Mouse (Mus musculus) urinary bladder, adult 18-20 months (tissue): ENCODE measurements around the gene Als2cr12.
A peak's percentile ranks its signal among the peaks of the same experiment; 100 is the strongest.
"Not testable (repeated sequence)": the region's sequence is repeated elsewhere in the genome, so short reads cannot be mapped to it uniquely, and the experiment has no call there.

Experiments used
- DNase-seq, 2 experiments: peaks; one replicate each; pipeline ENCODE4 v3.0.0; 2022; ENCODE audit warnings: low spot score in 2 of 2, mixed read lengths in 2 of 2

Gene Als2cr12

GRCm38 (mm10) chr1:58690006-58690744 lies 5.6 kb downstream of the Als2cr12 start:
- DNase-seq: no peak

- DNase-seq: no peak
Observed at GRCm38 (mm10) chr1:58689426-58689825, 6.4 kb downstream of the Als2cr12 start.

GRCm38 (mm10) chr1:58678412-58678811 lies 17.4 kb downstream of the Als2cr12 start:
- DNase-seq: not testable (repeated sequence)

- DNase-seq: no peak
Observed at GRCm38 (mm10) chr1:58677575-58677974, 18.2 kb downstream of the Als2cr12 start.

GRCm38 (mm10) chr1:58675011-58675410 lies 20.8 kb downstream of the Als2cr12 start:
- DNase-seq: no peak

GRCm38 (mm10) chr1:58672116-58672515 lies 23.7 kb downstream of the Als2cr12 start:
- no peak for DNase-seq

GRCm38 (mm10) chr1:58669635-58670034 lies 26.2 kb downstream of the Als2cr12 start:
- not testable (repeated sequence) for DNase-seq

- no peak for DNase-seq
Observed at GRCm38 (mm10) chr1:58668191-58668590, 27.6 kb downstream of the Als2cr12 start.

- DNase-seq: not testable (repeated sequence)
Observed at GRCm38 (mm10) chr1:58663365-58663764, 32.4 kb downstream of the Als2cr12 start.

- DNase-seq: not testable (repeated sequence)
Observed at GRCm38 (mm10) chr1:58662671-58663070, 33.1 kb downstream of the Als2cr12 start.

GRCm38 (mm10) chr1:58652480-58653403 lies 43.0 kb downstream of the Als2cr12 start:
- peak; percentile 51 to 80 for DNase-seq

GRCm38 (mm10) chr1:58651571-58652456 lies 44.0 kb downstream of the Als2cr12 start:
- not testable (repeated sequence) for DNase-seq

- DNase-seq: not testable (repeated sequence)
Observed at GRCm38 (mm10) chr1:58628847-58629246, 66.9 kb downstream of the Als2cr12 start.

GRCm38 (mm10) chr1:58621996-58622748 lies 73.6 kb downstream of the Als2cr12 start:
- DNase-seq: no peak

GRCm38 (mm10) chr1:58621251-58621650 lies 74.5 kb downstream of the Als2cr12 start:
- DNase-seq: no peak

GRCm38 (mm10) chr1:58618766-58619165 lies 77.0 kb downstream of the Als2cr12 start:
- no peak for DNase-seq

- DNase-seq: no peak
Observed at GRCm38 (mm10) chr1:58617978-58618668, 77.7 kb downstream of the Als2cr12 start.

- DNase-seq: no peak
Observed at GRCm38 (mm10) chr1:58617076-58617475, 78.7 kb downstream of the Als2cr12 start.

- no peak for DNase-seq
Observed at GRCm38 (mm10) chr1:58616176-58616575, 79.6 kb downstream of the Als2cr12 start.

- DNase-seq: no peak
Observed at GRCm38 (mm10) chr1:58615146-58615545, 80.6 kb downstream of the Als2cr12 start.
